Mouse (Mus musculus) MEL (cell line): ENCODE measurements around the gene Gm29582. TPM values are rescaled to one million over a fixed set of nuclear protein-coding genes. Genes with fewer than 3 reads are reported as not detected.
"Not testable (repeated sequence)": the region's sequence is repeated elsewhere in the genome, so short reads cannot be mapped to it uniquely, and the experiment has no call there.

Experiments used
- DNase-seq: peaks from one replicate; pipeline ENCODE4 v3.0.0; 2011; ENCODE audit warnings: low read depth, low spot score
- H3K27ac ChIP-seq: 2 replicates; pipeline ENCODE4 v1.5.1; 2012; ENCODE audit warnings: low read depth, mild to moderate bottlenecking, control low read depth, low read length, moderate library complexity; ENCODE audit not compliant: control insufficient read depth
- H3K27me3 ChIP-seq, 2 experiments: fragments of 150-350 bp in 1 of 2; sonication (generic) in 1 of 2; 2 replicates each; pipeline ENCODE4 v1.6.1; 2012; ENCODE audit warnings: low read length in 2 of 2, mild to moderate bottlenecking in 2 of 2, improper control_type of control experiment in 1 of 2, moderate library complexity in 1 of 2; ENCODE audit not compliant: insufficient read depth in 2 of 2, control insufficient read depth in 1 of 2
- H3K36me3 ChIP-seq, 2 experiments: 2 replicates each; pipeline ENCODE4 v1.6.1; 2012 to 2014; ENCODE audit warnings: low read length in 2 of 2, improper control_type of control experiment in 1 of 2, inconsistent platforms in 1 of 2, mild to moderate bottlenecking in 1 of 2; ENCODE audit not compliant: insufficient read depth in 2 of 2, control insufficient read depth in 1 of 2
- H3K4me1 ChIP-seq, 2 experiments: fragments of 150-350 bp in 1 of 2; sonication (generic) in 1 of 2; 2 replicates each; pipeline ENCODE4 v1.6.1; 2012; ENCODE audit warnings: low read length in 2 of 2, improper control_type of control experiment in 1 of 2, mild to moderate bottlenecking in 1 of 2; ENCODE audit not compliant: insufficient read depth in 2 of 2, control insufficient read depth in 1 of 2
- H3K4me3 ChIP-seq, 2 experiments: fragments of 150-350 bp in 1 of 2; sonication (generic) in 1 of 2; 2 replicates each; pipeline ENCODE4 v1.5.1; 2012; ENCODE audit warnings: low read depth in 2 of 2, low read length in 2 of 2, mild to moderate bottlenecking in 2 of 2, moderate library complexity in 2 of 2, control low read depth in 1 of 2, improper control_type of control experiment in 1 of 2; ENCODE audit not compliant: control insufficient read depth in 1 of 2, insufficient read depth in 1 of 2
- H3K79me2 ChIP-seq: 2 replicates; pipeline ENCODE4 v1.6.1; 2012; ENCODE audit warnings: mild to moderate bottlenecking, low read length, moderate library complexity; ENCODE audit not compliant: control insufficient read depth, poor library complexity, insufficient read depth
- H3K9ac ChIP-seq: 2 replicates; pipeline ENCODE4 v1.6.1; 2012; ENCODE audit warnings: low read depth, mild to moderate bottlenecking, control low read depth, low read length, moderate library complexity; ENCODE audit not compliant: control insufficient read depth, poor library complexity, severe bottlenecking
- H3K9me3 ChIP-seq: fragments of 150-350 bp; sonication (generic); replicated peaks from 2 replicates; pipeline ENCODE4 v1.6.1; 2012; ENCODE audit warnings: mild to moderate bottlenecking, low read length, improper control_type of control experiment, moderate library complexity; ENCODE audit not compliant: insufficient read depth
- polyA plus RNA-seq, 2 experiments: library from polyadenylated mRNA; stranded (reverse) in 1 of 2; unstranded in 1 of 2; fragments of >175 nt in 1 of 2; fragments of >200 nt in 1 of 2; gene quantifications; 2 replicates each; pipeline versions ENCODE4 v1.2.1 to v1.2.4; 2012; ENCODE audit warnings: low replicate concordance in 2 of 2, low read depth in 1 of 2; ENCODE audit not compliant: insufficient read length in 2 of 2, insufficient read depth in 1 of 2, missing spikeins in 1 of 2
- total RNA-seq: library from RNA; depleted of rRNA; stranded (reverse); fragments of 300-350 nt; gene quantifications from 2 replicates; pipeline ENCODE4 v1.2.3, GENCODE M21; 2012; rRNA removed

Gm29582 gene
- total RNA-seq (not detected in 2 replicates), polyA plus RNA-seq (not detected)

- not testable (repeated sequence) for H3K27me3 ChIP-seq, H3K36me3 ChIP-seq, H3K9me3 ChIP-seq, H3K79me2 ChIP-seq, H3K4me3 ChIP-seq, H3K9ac ChIP-seq, DNase-seq, H3K27ac ChIP-seq, H3K4me1 ChIP-seq
Observed at GRCm38 (mm10) chrY:30738461-30738860, at the start of gene Gm29582. Gene Gm29582, minus strand, starts transcription at chrY:30738561.
